Comparison of ENCODE assay signal across 20 mouse cellular contexts in genomic region chr5:53276470-53277022, GRCm38 (mm10). TPM values are rescaled to one million over a fixed set of nuclear protein-coding genes. Genes with fewer than 3 reads are reported as not detected.
A peak's percentile ranks its signal among the peaks of the same experiment; 100 is the strongest.
DNase-seq lines count a peak whose midpoint lies in the region; ATAC-seq and TF ChIP-seq lines count a peak whose summit lies in the region.
"Had no signal": no experiment of that assay in that cellular context is flagged by ENCODE, and none has a peak within 500 bp of the region (broad histone marks: within the 10 kb centered on the region; RNA-seq: fewer than 3 reads in every experiment).

No protein-coding gene starts in this region.

- peak; percentile 54 for ATAC-seq in forebrain, embryonic 15.5 days (replicated peaks)
- ATAC-seq: CD4-positive, CD25-positive, alpha-beta regulatory T cell, adult 4 months had no signal

- H3K27me3 ChIP-seq in forebrain, embryonic 15.5 days: no peaks in the 10 kb centered on the region
- H3K27me3 ChIP-seq: limb, embryonic 15.5 days had no signal

- H3K27ac ChIP-seq in layer of hippocampus, adult 2 months: peak overlapping the region; percentile 57
- peak overlapping the region; percentile 71 for H3K27ac ChIP-seq in forebrain, embryonic 15.5 days (replicated peaks)
- H3K27ac ChIP-seq: embryonic facial prominence, embryonic 13.5 days; limb, embryonic 15.5 days; midbrain, embryonic 10.5 days had no signal

- H3K4me3 ChIP-seq in layer of hippocampus, adult 2 months: no peak overlapping the region
- H3K4me3 ChIP-seq in forebrain, embryonic 15.5 days: no peak overlapping the region
- H3K4me3 ChIP-seq: embryonic facial prominence, embryonic 13.5 days; limb, embryonic 15.5 days; midbrain, embryonic 10.5 days had no signal

- no peak overlapping the region for H3K4me2 ChIP-seq in forebrain, embryonic 15.5 days (replicated peaks)
- H3K4me2 ChIP-seq: embryonic facial prominence, embryonic 13.5 days; limb, embryonic 15.5 days had no signal

- H3K36me3 ChIP-seq in forebrain, embryonic 15.5 days: no peaks in the 10 kb centered on the region

- DNase-seq in embryo, embryonic 11 days: peak; percentile 38
- DNase-seq in embryo, embryonic 9.5 days (ENCODE audit: extremely low spot score): no peak
- DNase-seq in layer of hippocampus, adult 2 months (ENCODE audit: low spot score in 2 of 2): peak in 1 of 2 experiments; percentile 62
- no peak for DNase-seq in layer of hippocampus, postnatal 10 days (ENCODE audit: low spot score in 2 of 2)
- peak; percentile 97 for DNase-seq in retina, postnatal 1 day
- no peak for DNase-seq in cerebellum, adult 18-20 months
- no peak for DNase-seq in ovary, adult 18-20 months (ENCODE audit: low spot score)
- DNase-seq: cerebellum, adult 11 months; cerebellum, postnatal 36 days; heart, adult 11 months; kidney, postnatal 36 days; lung, postnatal 36 days; right cerebral cortex, postnatal 14 days; thymus, postnatal 36 days had no signal

- no peaks in the 10 kb centered on the region for H3K9me3 ChIP-seq in forebrain, embryonic 15.5 days
- H3K9me3 ChIP-seq: embryonic facial prominence, embryonic 13.5 days; G1E; limb, embryonic 15.5 days; midbrain, embryonic 10.5 days had no signal

- H3K9ac ChIP-seq in forebrain, embryonic 15.5 days (replicated peaks): no peak overlapping the region
- H3K9ac ChIP-seq: embryonic facial prominence, embryonic 13.5 days; limb, embryonic 15.5 days had no signal

- no peak for TF ChIP-seq CTCF in layer of hippocampus, adult 2 months (conservative IDR thresholded peaks at IDR 0.05)

- H3K4me1 ChIP-seq in forebrain, embryonic 15.5 days: peaks cover 56% of the 10 kb centered on the region

- WGBS in forebrain, embryonic 15.5 days: 5% methylated on average over 5 of the region's 5 CpGs

RNA-seq across cellular contexts. Expression of gene Smim20, which starts 9.7 kb away (rescaled TPM):
- 10 to 100 TPM; 41.1 to 43.7 TPM for total RNA-seq in layer of hippocampus, adult 2 months (2021)
- 10 to 100 TPM; 29.2 to 36.5 TPM for total RNA-seq in layer of hippocampus, postnatal 10 days (2021)
- polyA plus RNA-seq in forebrain, embryonic 15.5 days (2015; fragmentation: Nextera tagmentation; extraction: Ambion mirVana): 59.9 and 65.8 TPM in 2 replicates

Comparison
In these comparisons a context has a peak if more than half of its experiments do, and no peak if none do; other contexts are left out.
1. DNase-seq: peak in embryo, embryonic 11 days (single experiment) and retina, postnatal 1 day (single experiment); none in embryo, embryonic 9.5 days (single experiment), layer of hippocampus, postnatal 10 days (0 of 2), cerebellum, adult 18-20 months (0 of 2) and ovary, adult 18-20 months (single experiment).